Mouse (Mus musculus) retina, embryonic 14.5 days (tissue): ENCODE measurements at regions not wholly inside any gene's neighbourhood (a gene's known extent, or its start where the extent isn't known, plus 50 kb on each side); places are given as distances from the start of the nearest gene placed in this dataset.

ENCODE experiments used
- DNase-seq: peaks from one replicate; pipeline ENCODE4 v3.0.0-alpha.2; 2015; ENCODE audit warnings: low spot score

GRCm38 (mm10) chr15:18360256-18360655, 458.5 kb upstream of the Cdh10 start:
- DNase-seq, result no peak

DNA sequence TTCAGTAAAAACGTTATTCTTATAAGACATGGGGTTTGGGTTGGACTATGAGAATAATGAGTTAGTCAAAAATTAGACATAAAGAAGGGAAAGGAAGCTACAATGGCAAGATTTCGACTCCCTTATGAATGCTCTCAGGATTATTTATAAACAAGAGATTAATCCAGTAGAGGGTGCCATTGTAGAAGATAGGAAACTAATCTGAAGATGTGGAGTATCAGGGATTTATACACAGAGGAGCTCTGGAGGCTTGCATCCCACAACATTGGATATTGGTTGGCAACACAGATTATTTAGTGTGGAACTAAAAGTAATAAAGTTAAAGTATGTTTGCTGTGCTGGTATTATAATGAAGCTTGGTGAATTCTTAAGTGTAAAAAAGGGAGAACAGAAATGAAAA, 419.0 kb upstream of the Cdh10 start:
- DNase-seq, result peak; percentile 56

- peak; percentile 77 for DNase-seq
Measured at GRCm38 (mm10) chr15:18400257-18400846, 418.4 kb upstream of the Cdh10 start.

GRCm38 (mm10) chr15:18432705-18433104, 386.0 kb upstream of the Cdh10 start:
- DNase-seq, result no peak

DNA sequence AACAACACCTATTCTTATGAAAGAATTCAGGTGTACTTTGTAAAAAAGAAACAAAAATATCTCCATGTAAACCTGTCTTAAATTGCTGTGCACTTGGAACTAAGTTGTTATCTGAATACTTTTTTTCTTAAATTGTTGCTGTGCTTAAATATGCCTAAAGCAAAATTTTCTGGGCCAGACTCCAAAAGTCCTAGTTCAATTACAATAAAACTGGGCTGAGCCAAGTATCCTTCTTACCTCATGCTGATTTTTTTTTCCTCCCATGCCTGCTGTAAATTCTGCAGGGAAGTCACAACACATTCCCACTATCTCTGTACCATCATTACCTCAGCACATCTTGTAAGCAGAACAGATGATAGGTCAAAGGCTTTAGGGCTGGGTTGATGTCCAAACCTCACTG, 364.9 kb upstream of the Cdh10 start:
- no peak for DNase-seq

GRCm38 (mm10) chr15:18482385-18482784, 336.4 kb upstream of the Cdh10 start:
- DNase-seq, result no peak

DNA sequence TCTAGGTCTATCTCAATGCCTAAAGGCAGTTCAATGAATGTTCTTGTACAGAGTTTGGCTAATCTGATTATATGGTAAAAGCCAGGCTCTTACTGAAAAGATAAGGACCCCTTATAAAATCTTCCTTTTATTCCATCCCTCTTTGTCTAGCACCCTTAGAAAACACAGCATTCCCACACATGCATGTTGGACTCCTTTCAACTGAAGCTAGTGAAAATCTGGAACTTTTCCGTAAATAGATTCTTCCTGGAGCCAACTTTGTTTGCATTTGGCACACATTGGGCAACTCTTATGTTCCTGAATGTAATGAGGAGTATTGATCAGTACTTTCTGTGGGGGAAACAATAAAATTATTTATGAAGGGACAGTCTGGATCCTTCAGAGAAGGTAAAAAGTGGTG, 307.1 kb upstream of the Cdh10 start:
- no peak for DNase-seq

DNA sequence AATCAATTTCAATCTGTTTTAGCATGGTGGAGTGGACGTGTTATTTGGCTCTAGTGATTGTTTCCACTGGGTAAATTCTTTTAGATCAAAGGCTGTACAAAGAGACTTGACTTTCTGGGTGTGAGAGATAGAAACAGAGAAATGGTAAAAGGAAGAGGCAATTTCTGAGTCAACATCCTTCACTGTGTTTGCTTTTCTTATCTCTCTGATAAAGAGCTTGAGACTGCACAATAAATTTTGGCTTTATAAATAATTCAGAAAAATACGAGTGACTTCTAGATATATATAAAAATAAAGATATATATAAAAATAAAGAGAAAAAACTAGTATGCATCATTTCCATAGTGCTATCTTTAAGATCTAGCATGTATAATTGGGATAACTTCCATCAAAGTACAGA, 301.0 kb upstream of the Cdh10 start:
- DNase-seq, result no peak

GRCm38 (mm10) chr15:18556457-18556856, 262.3 kb upstream of the Cdh10 start:
- no peak for DNase-seq
